Mouse (Mus musculus) C2C12 (cell line): Measurements from ENCODE around the gene Ap1g1.

Source experiments
- CEBPB ChIP-seq: IDR thresholded peaks from one replicate; pipeline ENCODE4 v1.6.1; 2011; ENCODE audit warnings: low read depth, mild to moderate bottlenecking, control low read depth, moderate library complexity
- CTCF ChIP-seq: IDR thresholded peaks from one replicate; pipeline ENCODE4 v1.5.1; 2011; ENCODE audit not compliant: control insufficient read depth, insufficient read depth, insufficient read length
- MAX ChIP-seq: IDR thresholded peaks from one replicate; pipeline ENCODE4 v1.6.1; 2011; ENCODE audit warnings: mild to moderate bottlenecking, control low read depth
- MYOD1 ChIP-seq: IDR thresholded peaks from one replicate; pipeline ENCODE4 v1.6.1; 2011; ENCODE audit warnings: low read depth; ENCODE audit not compliant: control insufficient read depth, insufficient read length
- MYOG ChIP-seq: IDR thresholded peaks from one replicate; pipeline ENCODE4 v1.6.1; 2011; ENCODE audit not compliant: control insufficient read depth, insufficient read length; ENCODE audit errors: extremely low read depth
- USF1 ChIP-seq: IDR thresholded peaks from one replicate; pipeline ENCODE4 v1.6.1; 2011; ENCODE audit warnings: low read depth, mild to moderate bottlenecking, control low read depth, moderate library complexity

- no peak for TF ChIP-seq CTCF
- no peak for TF ChIP-seq MAX
- TF ChIP-seq USF1: no peak
- TF ChIP-seq CEBPB: no peak
- TF ChIP-seq MYOG: no peak
- TF ChIP-seq MYOD1: no peak
These were observed 77.1 kb downstream of the Ap1g1 start for GRCm38 (mm10) chr8:109855451-109855850.
